Mouse (Mus musculus) ovary, postnatal 14 days (tissue): Measurements from ENCODE around the gene Cwc27.

Source experiments
- DNase-seq: peaks from one replicate; pipeline ENCODE4 v3.0.0; 2022; ENCODE audit warnings: low spot score

The Cwc27 gene

DNA sequence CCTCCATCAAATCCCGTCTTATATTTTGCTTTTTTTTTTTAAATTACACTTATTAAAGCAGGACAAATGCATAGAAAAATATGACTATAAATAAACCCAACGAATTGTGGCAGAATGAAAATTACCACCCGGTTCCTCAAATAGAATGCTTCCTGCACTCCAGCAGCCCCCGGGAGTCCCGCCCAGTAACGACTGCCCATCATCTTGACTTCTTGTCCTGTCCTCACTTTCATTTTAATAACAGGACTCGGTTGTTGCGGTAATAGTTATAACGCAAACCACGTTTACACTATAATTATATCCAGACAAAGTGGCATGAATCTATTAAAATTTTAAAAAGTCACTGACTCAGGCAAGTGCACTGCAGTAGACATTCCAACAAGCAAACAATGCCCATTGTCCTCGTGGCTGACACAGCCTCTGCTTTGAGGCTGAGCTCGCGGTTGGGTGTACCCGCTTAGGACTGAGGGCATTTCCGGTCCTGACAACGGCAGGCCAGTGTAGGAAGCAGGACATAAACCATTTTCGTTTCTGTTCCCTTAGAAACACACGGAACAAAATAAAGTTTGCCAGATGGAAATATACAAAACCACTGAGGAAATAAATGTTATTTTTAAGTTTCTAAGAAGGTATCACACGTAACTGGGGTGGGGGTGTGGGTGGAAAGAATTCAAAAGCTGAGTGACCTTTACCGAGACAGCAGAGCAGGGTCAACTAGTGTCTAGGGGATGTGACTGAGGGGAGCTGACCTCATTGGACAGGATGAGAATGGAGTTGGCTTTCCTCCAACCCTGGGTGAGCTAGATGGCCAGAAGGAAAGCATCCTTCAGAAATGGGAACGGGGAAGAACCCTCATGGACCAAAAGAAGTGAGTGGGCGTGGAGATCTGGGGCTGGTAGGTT lies 206.5 kb downstream of the Cwc27 start:
- no peak for DNase-seq

GRCm38 (mm10) chr13:104608516-104608915 lies 208.4 kb downstream of the Cwc27 start:
- no peak for DNase-seq

- no peak for DNase-seq
Measured at GRCm38 (mm10) chr13:104606786-104607580, 210.0 kb downstream of the Cwc27 start.

DNA sequence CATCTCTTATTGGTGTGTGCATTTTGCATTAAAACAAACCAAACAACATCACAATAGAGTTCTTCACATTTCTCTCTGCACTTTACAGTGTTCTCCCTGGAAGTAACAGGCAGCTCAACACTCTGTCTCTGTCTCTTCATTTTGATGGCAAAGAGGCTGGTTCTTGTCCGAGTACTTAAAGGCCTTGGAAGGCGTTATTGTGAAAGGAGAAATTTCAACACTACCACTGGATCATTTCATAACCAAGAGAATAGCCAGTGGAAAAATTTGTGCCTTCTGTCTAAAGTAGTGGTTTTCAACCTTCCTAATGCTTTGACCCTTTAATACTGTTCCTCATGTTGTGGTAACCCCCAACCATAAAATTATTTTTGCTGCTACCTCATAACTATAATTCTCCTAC lies 211.8 kb downstream of the Cwc27 start:
- DNase-seq: no peak

GRCm38 (mm10) chr13:104602197-104602596 lies 214.7 kb downstream of the Cwc27 start:
- DNase-seq: no peak

GRCm38 (mm10) chr13:104601783-104602182 lies 215.2 kb downstream of the Cwc27 start:
- DNase-seq: no peak

GRCm38 (mm10) chr13:104596199-104596598 lies 220.7 kb downstream of the Cwc27 start:
- DNase-seq: no peak

GRCm38 (mm10) chr13:104594820-104595351 lies 222.1 kb downstream of the Cwc27 start:
- DNase-seq: no peak

DNA sequence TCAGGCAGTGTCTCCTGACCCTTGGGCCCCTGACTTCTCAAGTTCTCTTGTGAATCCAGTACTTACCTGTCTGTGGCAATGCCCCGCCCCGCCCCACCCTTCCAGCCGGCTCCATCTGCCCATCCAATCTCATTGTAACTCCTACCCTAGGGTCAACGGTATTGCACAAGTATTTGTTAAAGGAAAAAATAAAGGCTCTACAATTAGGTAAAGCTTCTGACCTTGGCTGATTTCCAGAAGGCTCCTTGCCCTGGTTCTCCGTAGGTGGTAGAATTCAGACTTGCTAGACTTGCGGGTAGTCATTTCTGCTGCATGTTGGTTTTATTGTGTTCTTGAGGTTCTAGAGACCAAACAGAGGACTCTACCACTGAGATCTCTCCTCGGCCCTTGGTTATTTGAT lies 226.0 kb downstream of the Cwc27 start:
- DNase-seq: no peak

DNA sequence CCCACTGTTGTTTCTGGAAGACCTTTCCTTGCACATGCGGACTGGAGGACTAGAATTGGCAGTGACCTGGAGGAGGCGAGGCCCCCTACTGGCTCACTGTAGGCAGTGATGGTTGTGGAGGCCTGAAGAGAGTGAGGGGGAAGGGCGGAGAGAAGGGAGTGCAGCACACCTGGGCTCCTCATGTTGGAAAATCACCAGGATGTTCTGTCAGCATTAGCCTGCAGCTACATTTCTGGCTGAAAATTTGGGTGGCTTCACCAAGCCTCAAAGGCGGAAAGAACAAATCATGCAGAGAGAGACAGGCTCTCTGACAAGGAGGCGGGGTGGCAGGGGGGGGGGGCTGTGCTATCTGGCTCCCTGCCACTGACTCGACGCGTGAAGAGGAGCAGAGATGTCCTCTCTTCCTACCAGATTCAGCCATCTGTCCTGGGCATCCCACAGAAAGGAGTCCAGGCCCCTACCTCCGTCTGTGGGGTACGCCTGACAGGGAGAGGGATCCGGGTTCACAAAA lies 226.8 kb downstream of the Cwc27 start:
- no peak for DNase-seq

GRCm38 (mm10) chr13:104588383-104588782 lies 228.6 kb downstream of the Cwc27 start:
- no peak for DNase-seq
